Mouse (Mus musculus) yolk sac, embryonic 10.5 days (tissue): Measurements from ENCODE around the gene Zfp281.

Experiments
- DNase-seq: peaks from one replicate; pipeline ENCODE4 v3.0.0-alpha.2; 2017; ENCODE audit warnings: low spot score

The Zfp281 gene

DNA sequence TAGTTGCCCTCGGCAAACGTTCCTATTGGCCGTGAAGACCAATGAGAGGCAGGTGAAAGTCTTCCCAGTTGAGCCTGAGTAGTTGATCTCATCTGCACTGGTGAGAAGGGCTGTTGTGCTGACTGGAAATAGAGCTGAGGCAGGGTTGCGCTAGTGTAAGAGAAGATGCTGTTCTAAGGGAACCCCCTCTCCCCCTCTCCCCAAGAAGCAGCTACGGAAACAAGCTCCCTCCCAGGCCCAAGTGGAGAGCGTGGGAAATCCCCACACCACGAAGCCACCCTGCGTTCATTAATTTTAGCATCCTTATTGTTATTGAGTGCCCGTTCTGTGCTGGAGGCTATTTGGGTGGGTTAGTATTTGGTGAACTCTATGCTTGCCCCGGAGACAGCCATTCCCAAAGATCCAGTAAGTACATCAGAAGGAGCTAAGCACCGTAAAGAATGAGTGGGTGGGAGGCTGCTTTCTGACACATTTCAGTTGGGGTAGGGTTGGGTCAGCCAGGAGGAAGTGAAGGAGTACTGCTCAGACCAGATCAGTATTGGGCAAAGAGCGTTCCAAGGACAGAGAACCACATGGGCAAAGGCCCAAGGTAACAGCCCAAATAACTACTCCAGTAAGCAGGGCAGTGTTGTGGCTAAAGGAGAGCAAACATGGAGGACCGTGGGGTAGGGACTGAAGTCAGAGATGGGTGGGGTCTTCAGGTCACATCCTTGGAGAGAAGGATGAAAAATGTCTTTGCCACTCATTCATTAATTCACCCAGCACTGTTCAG lies 33.9 kb downstream of the Zfp281 start:
- DNase-seq: no peak

DNA sequence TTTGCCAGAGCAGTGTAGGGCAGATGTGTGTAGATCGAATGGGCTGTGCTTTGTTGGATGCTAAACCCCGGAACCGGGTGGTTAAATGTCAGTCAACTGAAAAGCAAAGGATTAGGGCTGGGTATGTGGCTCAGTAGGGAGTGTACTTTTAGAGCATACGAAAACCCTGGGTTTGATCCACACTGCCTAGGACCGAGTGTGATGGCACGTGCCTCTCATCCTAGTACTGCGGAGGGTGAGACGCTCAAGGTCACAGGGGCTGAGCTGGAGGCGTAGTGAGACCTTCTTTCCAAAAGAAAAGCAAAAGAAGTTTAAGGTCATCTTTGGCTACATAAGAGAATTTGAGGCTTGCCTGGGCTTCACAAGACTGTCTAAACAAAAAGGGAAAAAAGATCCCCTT lies 34.6 kb downstream of the Zfp281 start:
- DNase-seq: no peak

DNA sequence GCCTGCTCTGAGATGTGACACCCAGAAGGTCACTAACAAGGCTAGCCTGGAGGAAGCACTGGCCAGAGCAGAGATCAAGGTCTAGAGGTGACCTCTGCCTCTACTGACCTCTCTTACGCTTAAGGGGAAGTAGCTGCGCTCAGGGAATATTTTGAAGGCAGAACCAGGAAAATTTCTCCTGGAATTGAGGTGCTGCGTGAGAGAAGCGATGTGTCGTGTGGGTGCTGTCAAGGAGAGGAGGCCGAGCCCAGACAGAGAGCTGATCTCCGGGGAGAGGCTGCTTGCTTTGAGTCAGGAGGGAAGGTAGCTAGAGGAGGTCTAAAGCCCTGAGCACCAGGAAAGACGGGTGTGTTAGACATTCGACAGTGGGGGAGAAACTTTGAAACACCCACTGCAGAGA lies 35.2 kb downstream of the Zfp281 start:
- DNase-seq: no peak

DNA sequence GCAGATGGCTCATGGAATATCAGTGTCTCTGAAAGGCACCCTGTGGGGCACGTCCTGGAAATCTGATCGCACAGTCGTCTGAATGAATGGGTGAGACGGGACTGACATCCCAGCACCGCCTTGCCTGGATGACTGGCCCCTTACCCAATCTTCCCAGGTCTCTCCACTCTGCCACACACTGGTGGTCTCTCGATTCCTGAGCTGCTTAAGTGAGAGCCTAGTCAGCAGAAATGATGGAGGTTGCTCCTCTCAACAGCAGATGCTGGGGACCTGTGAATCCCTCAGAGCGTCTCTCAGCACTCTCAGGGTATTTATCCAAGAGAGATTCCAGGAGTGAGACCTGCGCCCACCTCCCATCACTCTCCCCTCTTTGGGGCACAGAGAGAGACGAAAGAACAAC lies 36.8 kb downstream of the Zfp281 start:
- DNase-seq: no peak

DNA sequence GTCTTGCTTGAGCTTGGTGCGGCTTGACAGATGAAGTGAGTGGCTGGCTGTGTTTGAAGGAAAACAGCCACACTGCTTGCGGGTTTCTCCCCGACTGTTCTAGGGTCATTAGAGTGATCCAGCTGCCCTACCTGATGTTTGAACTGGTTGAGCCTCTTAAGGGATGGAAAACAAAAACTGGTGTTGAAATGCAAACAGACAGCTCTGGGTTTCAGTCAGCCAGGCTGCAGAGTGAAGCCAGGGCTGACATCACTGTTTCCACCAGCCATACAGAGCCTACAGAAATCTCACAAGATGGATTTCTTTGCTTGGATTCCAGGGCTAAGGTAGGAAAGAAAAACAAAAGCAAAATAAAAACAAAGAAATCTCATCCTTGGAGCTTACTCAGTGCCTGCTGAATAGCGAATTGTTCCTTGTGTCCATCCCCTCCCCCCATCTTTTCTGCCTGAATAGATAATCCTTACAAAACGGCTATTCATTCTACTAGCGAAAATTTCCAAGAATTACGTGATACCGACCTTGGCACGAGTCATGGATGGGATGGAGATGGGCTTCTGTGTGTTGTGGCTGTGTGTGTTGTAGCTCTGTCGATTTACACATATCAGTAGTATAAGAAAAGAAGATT lies 37.4 kb downstream of the Zfp281 start:
- peak; percentile 59 for DNase-seq

DNA sequence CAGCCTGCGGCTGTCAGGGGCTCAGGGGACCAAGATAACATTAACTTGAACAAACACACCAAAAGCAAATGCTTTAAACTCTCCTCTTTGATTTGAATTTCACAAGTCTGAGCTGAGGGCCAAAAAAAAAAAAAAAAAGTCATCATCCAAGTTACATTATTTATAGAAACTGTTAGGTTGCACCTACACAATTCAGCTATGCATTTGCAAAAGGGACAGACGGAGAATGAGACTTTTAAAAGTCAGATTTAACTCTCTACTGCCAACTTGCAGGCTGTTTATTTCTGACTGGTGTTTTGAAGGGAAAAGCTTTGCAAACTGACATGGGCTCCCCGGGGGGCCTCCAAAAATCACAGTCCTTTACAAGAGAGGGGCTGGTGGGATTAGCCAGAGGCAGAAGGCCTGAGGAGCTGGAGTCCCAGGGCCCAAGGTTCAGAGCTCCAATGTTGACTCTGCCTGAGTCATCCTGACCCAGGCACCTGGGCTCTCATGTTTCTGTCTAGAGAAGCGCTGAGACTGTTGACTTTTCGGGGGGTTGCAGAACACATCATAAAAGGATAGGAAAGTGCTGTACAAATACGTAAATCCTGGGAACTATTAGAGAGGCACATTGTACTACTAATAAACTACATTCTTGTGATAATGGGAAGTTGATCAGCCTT lies 40.4 kb downstream of the Zfp281 start:
- peak; percentile 85 for DNase-seq

DNA sequence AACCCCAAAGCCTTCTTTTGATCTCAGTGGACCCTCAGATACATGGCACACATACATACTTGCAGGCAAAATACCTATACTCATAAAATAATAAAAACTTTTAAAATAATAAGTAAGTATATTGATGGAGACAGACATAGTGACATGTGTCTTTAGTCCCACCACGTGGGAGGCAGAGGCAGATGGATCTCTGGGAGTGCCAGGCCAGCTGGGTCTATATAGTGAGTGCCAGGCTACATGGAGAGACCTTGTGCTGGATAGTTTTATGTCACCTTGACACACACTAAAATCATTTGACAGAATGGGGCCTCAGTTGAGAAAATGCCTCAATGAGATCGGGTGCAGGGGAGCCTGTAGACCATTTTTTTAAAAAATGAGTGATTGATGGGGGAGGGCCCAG lies 41.8 kb downstream of the Zfp281 start:
- no peak for DNase-seq

DNA sequence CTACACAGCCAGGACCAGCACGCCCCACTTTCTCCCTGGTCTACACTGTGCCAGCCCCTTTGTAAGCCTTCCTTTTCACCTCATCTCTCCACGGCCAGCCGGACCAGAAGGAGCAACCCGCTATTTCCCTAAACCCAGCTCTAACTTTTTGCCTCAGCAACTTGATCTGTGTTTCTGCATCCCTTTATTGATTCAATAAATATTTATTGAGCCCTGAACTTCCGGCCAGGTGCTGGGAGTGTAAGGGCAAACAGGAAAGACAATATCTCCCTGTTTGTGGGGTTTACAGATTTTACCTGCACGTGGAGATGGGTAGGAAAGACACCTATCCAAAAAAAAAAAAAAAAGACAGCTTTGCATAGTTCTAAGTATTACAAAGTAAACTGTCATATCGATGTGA lies 45.2 kb downstream of the Zfp281 start:
- DNase-seq: no peak

DNA sequence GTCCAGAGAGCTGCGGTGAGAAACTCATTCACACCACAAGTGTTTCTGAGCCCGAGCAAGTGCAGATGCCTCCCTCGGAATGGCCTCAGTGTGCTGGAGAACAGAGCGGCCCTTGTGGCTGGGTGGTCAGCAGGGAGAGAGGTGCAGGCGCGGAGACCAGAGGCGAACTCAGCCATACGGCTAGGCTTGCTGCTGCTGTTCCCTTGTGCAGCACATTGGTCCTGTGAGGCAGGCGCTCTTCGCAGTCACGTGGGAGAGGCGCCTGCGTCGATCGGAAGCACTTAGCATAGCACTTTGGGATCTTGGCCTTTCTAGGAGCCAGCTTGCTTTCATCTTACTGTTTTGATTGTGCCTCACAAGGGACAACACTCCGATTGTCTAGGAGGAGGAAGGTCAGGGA lies 45.7 kb downstream of the Zfp281 start:
- DNase-seq: peak; percentile 41

DNA sequence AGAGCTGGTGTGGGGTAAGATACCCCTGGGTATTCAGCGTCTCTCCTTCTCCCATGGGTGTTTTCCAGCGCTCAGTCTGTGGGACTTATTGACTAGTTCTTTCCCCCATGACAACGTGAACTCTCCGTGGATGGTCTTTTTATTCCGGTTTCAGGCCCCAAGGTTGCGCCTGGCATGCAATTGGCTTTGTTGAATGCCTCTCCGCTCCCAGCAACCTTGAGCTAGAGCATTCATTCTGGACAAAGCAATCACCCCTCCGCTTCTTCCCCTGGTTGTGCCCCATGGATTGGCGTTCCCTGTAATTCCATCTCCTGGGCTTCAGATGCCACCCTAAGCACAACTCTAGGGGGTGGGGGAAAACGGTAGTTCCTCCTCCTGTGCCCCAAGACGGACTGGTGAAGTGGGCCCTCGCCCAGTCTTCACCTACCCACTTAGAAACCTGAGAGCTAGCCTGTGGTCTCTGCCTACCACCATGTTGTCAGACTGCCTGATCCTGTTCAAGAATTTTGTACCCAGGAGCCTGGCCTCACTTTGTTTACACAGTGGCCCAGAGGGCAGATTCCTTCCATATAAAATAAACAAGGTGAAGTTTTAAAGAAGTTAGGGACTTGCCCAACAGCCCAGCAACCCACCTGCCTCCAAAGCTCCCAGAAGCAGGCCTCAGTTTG lies 47.2 kb downstream of the Zfp281 start:
- no peak for DNase-seq

DNA sequence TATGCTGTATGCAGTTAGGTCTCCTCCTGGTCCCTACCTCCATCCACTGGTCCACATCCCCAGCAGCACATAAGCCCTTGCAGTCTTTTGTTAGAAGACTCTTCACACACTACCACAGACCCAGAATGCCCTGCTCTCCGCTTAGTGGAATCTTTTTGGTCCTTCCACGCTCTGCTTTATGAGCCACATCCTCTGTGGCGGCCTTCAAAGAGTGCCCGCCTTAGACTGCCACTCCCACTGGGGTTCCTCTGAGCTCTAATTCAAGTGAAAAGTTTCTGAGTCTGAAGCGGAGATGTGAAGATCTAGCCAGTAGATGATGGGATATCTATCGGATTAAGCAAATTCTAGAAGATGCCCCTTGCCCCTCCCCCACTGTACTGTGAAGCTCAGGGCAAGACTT lies 47.9 kb downstream of the Zfp281 start:
- no peak for DNase-seq

DNA sequence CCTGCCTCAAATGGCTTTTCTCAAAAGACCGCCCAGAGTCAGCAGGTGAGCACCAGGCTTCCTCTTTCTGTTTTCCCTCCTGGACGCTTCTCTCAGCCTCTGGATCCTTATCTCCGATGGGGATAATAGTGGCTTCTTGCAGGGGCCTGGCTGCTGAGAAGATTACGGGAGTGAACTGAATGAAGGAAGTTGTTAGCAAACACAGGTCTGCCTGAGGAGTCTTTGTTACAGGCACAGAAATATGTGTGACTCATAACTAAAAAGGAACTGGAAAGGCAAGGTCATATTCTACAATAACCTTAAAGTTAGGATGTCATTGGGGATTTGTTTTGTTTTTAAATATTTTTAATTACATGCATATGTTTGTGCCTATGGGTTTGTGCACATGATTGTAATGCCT lies 48.6 kb downstream of the Zfp281 start:
- DNase-seq: no peak

DNA sequence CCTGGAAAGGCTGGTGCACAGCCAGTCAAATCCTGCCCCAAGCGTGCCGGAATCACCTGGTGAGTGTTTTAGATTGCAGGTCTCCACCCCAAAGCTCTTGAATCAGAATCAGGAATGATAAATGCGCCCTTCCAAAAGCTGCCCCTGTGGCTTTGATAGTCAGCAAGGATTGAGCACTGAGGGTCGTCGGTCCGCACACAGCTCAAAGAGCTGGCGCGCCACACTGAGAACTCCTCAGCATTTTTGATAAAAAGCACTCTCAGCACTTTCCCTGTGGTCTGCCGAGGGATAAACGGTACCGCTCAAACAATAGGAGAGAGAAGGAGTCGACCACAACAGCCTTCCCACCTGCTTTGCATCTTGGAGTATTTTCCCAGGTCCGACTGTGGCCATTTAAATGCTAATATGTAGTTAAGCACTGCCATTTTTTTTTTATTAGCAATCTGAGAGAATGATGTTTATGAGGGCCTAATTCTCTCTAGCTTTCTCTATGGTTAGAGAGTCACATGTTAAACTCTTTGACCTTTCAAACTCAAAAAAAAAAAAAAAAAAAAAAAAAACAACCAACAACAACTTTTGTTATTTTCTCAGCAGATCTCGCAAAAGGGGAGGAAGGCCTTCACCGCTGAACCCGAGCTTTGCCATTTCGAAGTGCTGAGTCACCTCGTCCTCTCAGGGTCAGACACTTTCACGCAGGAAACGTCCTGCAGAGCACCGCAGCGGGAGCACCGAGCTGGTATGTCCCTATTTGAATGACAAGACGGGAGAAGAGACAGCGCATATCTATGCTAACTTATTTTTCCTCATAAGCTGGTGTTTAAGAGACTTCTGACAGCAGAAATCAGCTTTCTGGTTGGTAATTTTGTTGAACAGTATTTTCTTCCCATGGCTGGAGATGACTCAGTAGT lies 50.1 kb downstream of the Zfp281 start:
- no peak for DNase-seq

DNA sequence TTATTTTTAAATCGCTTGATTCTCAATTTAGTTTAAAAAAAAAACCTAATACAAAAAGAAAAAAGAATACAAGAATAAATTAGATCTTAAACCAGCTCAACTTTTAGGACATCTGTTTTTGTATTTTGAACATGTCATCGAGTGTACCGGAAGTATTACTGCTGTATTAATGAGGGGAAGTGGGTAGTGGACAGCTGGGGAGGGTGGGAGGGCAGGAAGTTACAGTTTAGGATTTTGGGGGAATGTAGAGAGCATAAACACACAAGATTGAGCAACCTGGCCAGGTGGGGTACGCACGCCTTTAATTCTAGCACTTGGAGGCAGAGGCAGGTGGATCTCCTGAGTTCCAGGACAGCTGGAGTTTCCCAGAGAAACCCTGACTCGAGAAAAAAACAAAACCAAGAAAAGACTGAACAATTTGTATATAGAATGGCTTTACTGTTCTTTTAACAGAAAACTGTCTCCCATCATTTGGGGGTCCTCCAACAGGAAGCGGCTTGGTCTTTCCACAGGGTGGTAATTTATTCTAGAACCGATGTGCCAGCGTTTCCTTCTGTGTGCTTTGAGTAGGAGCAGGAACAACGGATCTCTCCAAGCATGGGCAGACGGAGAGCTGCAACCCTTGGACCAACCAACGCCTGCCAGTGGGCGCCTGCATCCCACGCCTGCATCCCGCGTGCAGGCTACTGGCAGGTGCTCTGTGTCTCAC lies 51.2 kb downstream of the Zfp281 start:
- no peak for DNase-seq

DNA sequence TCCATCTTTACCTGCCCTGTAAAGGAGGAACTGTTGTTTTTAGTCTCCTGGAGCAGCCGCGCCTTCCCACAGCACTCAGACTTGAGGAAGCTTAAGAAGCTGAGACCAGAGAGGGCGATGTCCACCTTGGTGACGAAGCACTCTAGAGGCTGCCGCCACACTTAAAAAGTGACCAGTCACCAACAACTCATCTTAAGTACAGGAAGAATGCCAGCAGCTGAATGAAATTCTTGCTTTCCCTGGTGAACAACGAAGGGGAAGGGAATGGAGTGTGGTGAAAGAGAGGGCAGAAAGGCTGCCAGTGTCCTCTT lies 51.7 kb downstream of the Zfp281 start:
- no peak for DNase-seq

DNA sequence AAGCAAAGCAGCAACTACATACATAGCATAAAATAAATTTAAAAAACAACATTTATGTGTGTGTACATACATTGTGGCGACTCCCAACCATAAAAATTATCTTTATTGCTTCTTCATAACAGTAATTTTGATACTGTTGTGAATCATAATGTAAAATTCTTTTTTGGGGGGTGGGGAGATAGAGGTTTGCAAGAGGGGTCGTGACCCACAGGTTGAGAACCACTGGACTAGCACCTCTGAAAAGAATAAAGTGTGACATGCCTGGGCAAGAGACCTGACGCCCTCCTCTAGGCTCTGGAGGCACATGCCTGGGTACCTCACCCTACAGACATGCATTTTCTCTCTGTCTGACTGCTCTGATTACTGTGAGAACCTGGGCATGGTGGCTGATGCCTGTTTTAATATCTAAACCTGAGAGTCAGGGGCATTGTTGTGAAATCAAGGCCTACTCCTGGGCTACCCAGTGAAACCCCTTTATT lies 53.2 kb downstream of the Zfp281 start:
- DNase-seq: no peak

DNA sequence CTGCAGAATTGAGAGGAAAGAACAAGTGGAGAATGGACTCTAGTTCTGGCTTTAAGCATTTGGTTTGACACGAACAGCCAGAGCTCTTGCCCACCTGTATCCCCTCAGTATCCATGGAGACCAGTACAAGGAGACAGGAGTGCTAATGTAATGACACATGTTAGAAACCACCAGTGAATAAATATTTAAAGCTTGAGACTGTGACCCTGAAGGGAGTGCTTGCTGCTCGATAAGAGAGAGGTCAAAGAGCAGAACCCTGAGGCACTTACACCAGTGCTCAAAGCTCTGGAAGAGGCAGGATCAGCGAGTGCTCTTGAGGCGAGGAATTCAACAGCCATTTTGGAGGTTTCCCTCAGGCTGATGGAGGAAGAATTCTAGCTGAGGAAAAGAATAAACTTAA lies 54.1 kb downstream of the Zfp281 start:
- no peak for DNase-seq
